Mouse (Mus musculus) liver, embryonic 14.5 days (tissue): ENCODE data around the gene Zfp324. TPM values are rescaled to one million over a fixed set of nuclear protein-coding genes. Genes with fewer than 3 reads are reported as not detected.

Source experiments
- ATAC-seq: fragments of 200-750 bp; cut with Nextera tagmentation; 2 replicates; pipeline ENCODE4 v1.8.0; 2017; ENCODE audit warnings: moderate number of reproducible peaks, mild to moderate bottlenecking, moderate library complexity; ENCODE audit not compliant: insufficient read depth
- DNase-seq, 3 experiments: peaks; one replicate each; pipeline ENCODE4 v3.0.0-alpha.2; 2012 to 2013; ENCODE audit warnings: low read depth in 3 of 3, low spot score in 3 of 3
- H3K27ac ChIP-seq: fragments of 300-500 bp; sonication (generic); 2 replicates; pipeline ENCODE4 v1.5.1; 2014; ENCODE audit warnings: moderate library complexity, mild to moderate bottlenecking, control low read depth, inconsistent platforms
- H3K27me3 ChIP-seq: fragments of 300-500 bp; sonication (generic); 2 replicates; pipeline ENCODE4 v1.6.1; 2014; ENCODE audit warnings: mild to moderate bottlenecking, low read length, moderate library complexity; ENCODE audit not compliant: control insufficient read depth, insufficient read depth
- H3K36me3 ChIP-seq: fragments of 300-500 bp; sonication (generic); replicated peaks from 2 replicates; pipeline ENCODE4 v1.6.1; 2014; ENCODE audit warnings: low read depth; ENCODE audit not compliant: control insufficient read depth, insufficient read depth
- H3K4me1 ChIP-seq, 2 experiments: fragments of 200-500 bp in 1 of 2; fragments of 300-500 bp in 1 of 2; sonication (generic) in 1 of 2; replicated peaks; 2 replicates each; pipeline ENCODE4 v1.6.1; 2012 to 2014; ENCODE audit warnings: antibody characterized with exemption in 1 of 2, inconsistent platforms in 1 of 2, low read length in 1 of 2; ENCODE audit not compliant: control insufficient read depth in 2 of 2, insufficient read depth in 2 of 2
- H3K4me2 ChIP-seq: fragments of 300-500 bp; sonication (generic); 2 replicates; pipeline ENCODE4 v1.6.1; 2014; ENCODE audit warnings: low read depth, mild to moderate bottlenecking, control low read depth, moderate library complexity
- H3K4me3 ChIP-seq, 2 experiments: fragments of 200-500 bp in 1 of 2; fragments of 300-500 bp in 1 of 2; sonication (generic) in 1 of 2; 2 replicates each; pipeline ENCODE4 v1.5.1; 2012 to 2014; ENCODE audit warnings: low read depth in 2 of 2, low read length in 2 of 2, mild to moderate bottlenecking in 2 of 2, control low read depth in 1 of 2, inconsistent platforms in 1 of 2, moderate library complexity in 1 of 2; ENCODE audit not compliant: insufficient read depth in 1 of 2
- H3K9ac ChIP-seq: fragments of 300-500 bp; sonication (generic); replicated peaks from 2 replicates; pipeline ENCODE4 v1.6.1; 2014; ENCODE audit warnings: mild to moderate bottlenecking, control low read depth, moderate library complexity
- H3K9me3 ChIP-seq: fragments of 300-500 bp; sonication (generic); 2 replicates; pipeline ENCODE4 v1.6.1; 2016; ENCODE audit warnings: low read length, mixed read lengths; ENCODE audit not compliant: control insufficient read depth
- CTCF ChIP-seq: IDR thresholded peaks from 2 replicates; pipeline ENCODE4 v1.5.1; 2016; ENCODE audit warnings: antibody characterized with exemption, low read depth, control low read depth
- EP300 ChIP-seq: IDR thresholded peaks from 2 replicates; pipeline ENCODE4 v1.6.1; 2016; ENCODE audit warnings: antibody characterized with exemption, low read depth
- WGBS: fragments of 180-500 bp; shearing (Covaris S2); extraction: QIAGEN DNeasy Blood & Tissue Kit; methylation state at CpG from one replicate; pipeline ENCODE4 v1.1.7; 2014; ENCODE audit not compliant: insufficient replicate concordance; 5-methylcytosine and 5-hydroxymethylcytosine counted together
- polyA plus RNA-seq, 2 experiments: library from polyadenylated mRNA; depleted of rRNA in 1 of 2; stranded (reverse) in 1 of 2; unstranded in 1 of 2; fragments of >200 nt; fragmentation: Nextera tagmentation in 1 of 2; extraction: Ambion mirVana in 1 of 2; gene quantifications; 2 replicates each; pipeline versions ENCODE4 v1.2.1 to v1.2.3; 2012 to 2014

The Zfp324 gene
- polyA plus RNA-seq, 2 experiments, result 1.8 to 2.0 TPM

DNA sequence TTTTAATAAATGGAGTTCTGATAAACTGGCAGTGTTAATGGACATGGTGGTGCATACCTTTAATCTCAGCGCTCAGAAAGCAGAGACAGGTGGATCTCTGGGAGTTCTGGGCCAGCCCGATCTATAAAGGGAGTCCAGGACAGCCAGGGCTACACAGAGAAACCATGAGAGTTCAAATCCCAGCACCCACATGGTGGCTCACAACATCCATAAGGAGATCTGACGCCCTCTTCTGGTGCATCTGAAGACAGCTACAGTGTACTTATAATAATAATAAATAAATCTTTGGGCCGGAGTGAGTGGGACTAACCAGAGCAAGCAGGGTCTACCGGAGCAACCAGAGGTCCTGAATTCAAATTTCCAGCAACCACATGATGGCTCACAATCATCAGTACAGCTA lies 37.7 kb downstream of the Zfp324 start:
- H3K4me3 ChIP-seq, result no peak overlapping the region
- no peak overlapping the region for H3K9ac ChIP-seq
- H3K4me1 ChIP-seq, result peaks cover 0 to under 1% of the 10 kb centered on the region in 2 experiments; a peak in 1 of 4 replicates
- TF ChIP-seq EP300 (no peak), CTCF (peak; percentile 29; the same call in 1 of the 2 replicates)
- no peaks in the 10 kb centered on the region for H3K27me3 ChIP-seq
- no peak overlapping the region for H3K27ac ChIP-seq
- no peak for DNase-seq
- no peaks in the 10 kb centered on the region for H3K9me3 ChIP-seq
- no peak overlapping the region for H3K4me2 ChIP-seq
- ATAC-seq, result no peak
- peaks cover 12% of the 10 kb centered on the region for H3K36me3 ChIP-seq
- WGBS, result 71% methylated on average over 5 of the region's 5 CpGs

DNA sequence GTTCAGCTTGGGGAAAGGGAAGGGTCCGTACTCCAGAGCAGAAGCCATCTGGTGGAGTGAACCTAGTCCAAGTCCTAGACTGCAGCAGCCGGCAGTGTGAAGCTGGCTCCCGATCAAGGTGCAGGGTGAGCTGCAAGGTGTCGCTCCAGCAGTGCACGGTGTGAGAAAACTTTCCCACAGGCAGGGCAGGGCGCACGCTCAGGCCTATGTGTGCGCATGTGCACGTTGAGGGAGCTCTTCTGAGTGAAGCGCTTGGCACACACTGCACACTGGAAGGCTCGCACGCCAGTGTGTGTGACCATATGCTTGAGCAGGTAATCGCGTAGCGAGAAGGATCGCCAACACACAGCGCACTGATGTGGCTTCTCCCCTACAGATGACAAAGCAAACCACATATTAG lies 40.4 kb downstream of the Zfp324 start:
- ATAC-seq, result no peak
- WGBS, result 90% methylated on average over 17 of the region's 17 CpGs
- H3K4me3 ChIP-seq, result no peak overlapping the region

DNA sequence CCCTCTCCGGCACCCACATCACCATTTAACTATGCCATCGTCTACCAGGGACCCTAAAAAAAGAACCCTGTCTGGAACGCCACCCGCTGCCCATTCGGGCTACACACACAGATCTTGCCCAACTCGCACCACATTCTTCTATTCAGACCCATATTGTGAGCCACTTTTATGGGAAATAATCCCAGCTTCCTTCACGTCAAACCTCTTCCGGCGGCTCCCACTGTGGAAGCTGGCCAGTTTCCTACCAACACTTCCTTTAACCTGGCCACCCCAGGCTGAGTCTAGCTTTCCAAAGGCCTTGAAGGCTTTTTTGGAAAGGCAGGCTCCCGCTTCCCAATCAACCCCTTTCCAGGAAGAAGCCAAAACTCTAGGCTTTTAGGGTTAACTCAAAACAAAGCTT lies 40.9 kb downstream of the Zfp324 start:
- H3K4me1 ChIP-seq, result peaks cover 0 to 9% of the 10 kb centered on the region in 2 experiments; a peak in 3 of 4 replicates
- H3K4me2 ChIP-seq, result no peak overlapping the region
- H3K4me3 ChIP-seq, result no peak overlapping the region
- H3K9ac ChIP-seq, result no peak overlapping the region
- H3K36me3 ChIP-seq, result peaks cover 12% of the 10 kb centered on the region
- H3K9me3 ChIP-seq, result no peaks in the 10 kb centered on the region
- no peak overlapping the region for H3K27ac ChIP-seq
- DNase-seq (no peak), ATAC-seq (no peak)
- H3K27me3 ChIP-seq, result no peaks in the 10 kb centered on the region
- 87% methylated on average over 10 of the region's 10 CpGs for WGBS
- TF ChIP-seq EP300, result no peak
- TF ChIP-seq CTCF, result no peak

More for the DNA sequence above, 40.4 kb downstream of the Zfp324 start:
- peaks cover 0 to 9% of the 10 kb centered on the region in 2 experiments; a peak in 3 of 4 replicates for H3K4me1 ChIP-seq
- H3K27ac ChIP-seq, result no peak overlapping the region
- H3K27me3 ChIP-seq, result no peaks in the 10 kb centered on the region
- peaks cover 12% of the 10 kb centered on the region for H3K36me3 ChIP-seq
- H3K9me3 ChIP-seq, result no peaks in the 10 kb centered on the region
- H3K4me2 ChIP-seq, result no peak overlapping the region
- DNase-seq, result no peak
- no peak for TF ChIP-seq CTCF
- H3K9ac ChIP-seq, result no peak overlapping the region

DNA sequence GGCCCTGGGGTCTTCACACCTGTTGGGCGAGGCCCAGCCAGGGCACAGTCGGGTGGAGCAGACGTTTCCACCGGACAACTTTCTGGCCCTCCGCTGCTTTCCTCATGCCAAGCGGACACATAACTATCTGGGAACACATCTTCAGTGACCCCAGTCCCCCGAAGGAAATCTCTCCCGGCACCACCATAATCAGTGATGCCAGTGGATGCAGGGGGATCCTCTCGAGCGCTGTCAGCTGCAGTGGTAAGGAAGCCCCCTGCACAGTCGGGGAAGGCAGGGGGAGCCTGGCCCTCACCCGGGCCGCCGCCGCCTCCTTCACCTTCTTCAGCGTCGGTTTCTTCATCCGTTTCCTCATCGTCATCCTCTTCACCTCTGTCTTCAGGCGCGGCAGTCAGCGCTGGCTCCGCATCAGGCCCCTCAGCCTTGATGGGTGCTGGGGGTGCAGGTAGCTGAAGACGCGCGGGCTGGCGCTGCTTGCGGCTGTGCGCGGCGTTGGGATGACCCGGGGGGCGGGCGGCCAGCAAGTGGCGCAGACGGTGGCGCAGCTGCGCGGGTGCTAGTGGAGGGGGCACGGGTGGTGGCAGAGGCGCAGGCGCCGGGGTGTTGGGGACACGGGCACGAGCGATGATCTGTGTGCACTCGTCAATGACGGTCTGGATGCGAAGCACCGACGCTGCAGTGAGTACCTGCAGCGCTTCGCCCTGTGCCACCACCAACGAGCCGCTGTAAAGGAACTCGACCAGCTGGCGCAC lies 41.9 kb downstream of the Zfp324 start:
- Histone ChIP-seq H3K27ac (no peak overlapping the region), H3K4me3 (no peak overlapping the region), H3K36me3 (peaks cover 12% of the 10 kb centered on the region), H3K4me1 (peaks cover 0 to 9% of the 10 kb centered on the region in 2 experiments; a peak in 3 of 4 replicates), H3K27me3 (no peaks in the 10 kb centered on the region), H3K4me2 (no peak overlapping the region), H3K9me3 (no peaks in the 10 kb centered on the region), H3K9ac (no peak overlapping the region)
- TF ChIP-seq EP300, result no peak
- TF ChIP-seq CTCF, result no peak
- no peak for ATAC-seq
- DNase-seq, result no peak
- 85% methylated on average over 57 of the region's 57 CpGs for WGBS

DNA sequence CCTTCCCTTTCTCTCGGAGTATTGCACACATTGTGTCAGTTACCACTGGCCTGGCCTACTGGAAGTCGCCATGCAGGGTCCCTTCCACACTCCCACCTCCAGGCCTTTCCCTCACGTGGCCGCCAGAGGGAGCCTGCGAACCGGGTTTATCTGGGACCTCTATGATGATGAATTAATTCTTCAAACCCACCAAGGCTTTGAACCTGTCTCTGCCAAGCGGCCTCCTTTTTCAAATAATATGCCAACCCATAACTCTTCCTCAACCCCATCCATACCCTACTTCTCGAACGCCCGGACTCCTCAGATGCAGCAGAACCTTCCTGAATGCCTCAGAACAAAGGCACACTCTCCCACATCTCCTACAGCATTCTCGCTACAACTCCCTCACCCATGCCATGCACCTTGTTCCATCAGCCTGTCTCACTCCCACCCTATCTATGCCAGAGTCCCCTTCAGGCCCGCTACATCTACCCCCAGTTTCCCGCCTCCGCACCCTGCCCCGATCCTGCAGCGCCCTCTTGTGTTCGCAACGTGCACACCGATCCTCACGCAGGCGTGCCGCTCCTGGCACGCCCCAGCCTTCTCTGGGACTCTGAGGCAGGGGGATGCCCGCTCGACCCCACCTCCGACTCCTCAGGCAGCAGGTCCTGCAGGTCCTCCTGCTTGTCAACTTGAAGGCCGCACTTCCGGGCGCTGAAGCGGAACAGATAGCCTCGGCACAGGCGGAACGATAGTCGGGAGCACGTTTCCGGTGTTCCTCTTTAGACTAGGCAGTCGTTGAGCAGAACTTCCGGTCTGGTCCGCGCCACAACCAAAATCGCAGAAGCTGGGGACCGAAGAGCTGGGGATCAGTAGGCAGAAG lies 43.7 kb downstream of the Zfp324 start:
- H3K4me2 ChIP-seq, result peak overlapping the region; percentile 72
- peak; percentile 87 to 88 (median 88) for DNase-seq
- H3K27ac ChIP-seq, result peak overlapping the region; percentile 85
- ATAC-seq, result peak; percentile 88
- no peaks in the 10 kb centered on the region for H3K9me3 ChIP-seq
- peak overlapping the region; percentile 87 for H3K9ac ChIP-seq
- peak overlapping the region; percentile 79 to 80 for H3K4me3 ChIP-seq
- H3K4me1 ChIP-seq, result peaks cover 6 to 17% of the 10 kb centered on the region in 2 experiments
- no peaks in the 10 kb centered on the region for H3K27me3 ChIP-seq
- under 1% methylated on average over 42 of the region's 42 CpGs for WGBS
- TF ChIP-seq EP300 (no peak), CTCF (peak; percentile 96)
- H3K36me3 ChIP-seq, result peaks cover 12% of the 10 kb centered on the region
